Mouse (Mus musculus) thymus, adult 18-20 months (tissue): ENCODE results near the gene Zfp579.
A peak's percentile ranks its signal among the peaks of the same experiment; 100 is the strongest.

Experiments
- DNase-seq, 2 experiments: peaks; one replicate each; pipeline ENCODE4 v3.0.0; 2022; ENCODE audit warnings: mixed read lengths in 2 of 2

The Zfp579 gene

GRCm38 (mm10) chr7:4950561-4951342, 45.2 kb downstream of the Zfp579 start:
- no peak for DNase-seq

DNA sequence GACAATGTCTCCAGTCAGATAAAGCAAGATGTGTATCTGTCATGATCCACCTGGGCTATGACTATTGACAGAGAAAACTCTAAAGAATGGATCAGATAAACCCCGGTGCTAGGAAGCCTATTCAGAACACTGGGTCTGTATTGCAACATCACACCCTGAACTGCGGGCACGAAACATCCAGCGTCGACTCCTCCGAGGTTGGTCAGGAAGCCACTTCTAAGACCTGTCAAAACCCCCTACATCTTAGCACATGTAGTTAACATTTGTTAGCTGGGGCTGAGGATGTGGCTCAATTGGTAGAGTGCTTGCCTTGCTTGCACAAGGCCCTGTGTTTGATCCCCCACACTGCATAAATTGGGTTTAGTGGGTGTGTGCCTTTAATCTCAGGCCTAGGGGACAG, 47.6 kb downstream of the Zfp579 start:
- DNase-seq, result no peak

DNA sequence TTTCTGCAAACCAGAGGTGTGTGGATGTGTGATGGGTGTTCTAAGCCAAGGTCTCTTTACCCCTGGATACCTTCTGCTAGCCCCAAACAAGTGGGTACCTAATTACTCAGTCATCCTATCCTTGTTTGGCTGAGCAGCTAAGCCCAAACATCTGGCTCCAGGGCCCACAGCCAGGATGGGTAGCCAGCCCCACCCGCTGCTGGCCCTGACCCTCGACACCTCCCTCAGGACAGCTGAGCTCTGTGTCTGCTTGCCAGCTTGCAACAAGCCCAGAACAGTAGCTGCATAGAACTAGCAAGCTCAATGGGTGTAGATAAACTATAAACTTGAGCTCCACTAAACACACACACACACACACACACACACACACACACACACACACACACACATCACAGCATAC, 48.1 kb downstream of the Zfp579 start:
- no peak for DNase-seq

- peak; percentile 79 to 87 for DNase-seq
These were observed 52.6 kb downstream of the Zfp579 start for GRCm38 (mm10) chr7:4943223-4943815.

- DNase-seq, result no peak
These were observed 53.3 kb downstream of the Zfp579 start for GRCm38 (mm10) chr7:4942673-4943072.

GRCm38 (mm10) chr7:4940068-4940479, 55.9 kb downstream of the Zfp579 start:
- peak; percentile 64 to 66 for DNase-seq

- DNase-seq, result peak in 1 of 2 experiments; percentile 43
These were observed 57.5 kb downstream of the Zfp579 start for GRCm38 (mm10) chr7:4938456-4938855.

DNA sequence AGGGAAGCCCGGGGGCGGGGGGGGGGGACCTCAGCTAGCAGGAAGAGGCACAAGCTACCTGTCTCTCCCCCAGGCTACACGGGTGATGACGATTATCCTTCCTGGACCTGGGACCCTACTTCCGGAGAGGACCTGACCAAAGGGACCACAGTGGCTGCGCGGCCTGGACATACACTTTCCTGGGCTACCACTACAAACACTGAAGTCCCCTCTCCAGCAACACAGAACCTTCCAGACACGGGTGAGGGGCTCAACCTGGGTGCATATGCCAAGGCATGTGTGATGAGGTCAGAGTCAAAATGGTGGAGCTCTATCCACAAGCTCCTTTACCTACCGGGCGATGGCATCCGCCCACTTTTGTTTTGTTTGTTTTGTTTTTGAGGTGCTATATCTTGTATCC, 58.6 kb downstream of the Zfp579 start:
- no peak for DNase-seq

DNA sequence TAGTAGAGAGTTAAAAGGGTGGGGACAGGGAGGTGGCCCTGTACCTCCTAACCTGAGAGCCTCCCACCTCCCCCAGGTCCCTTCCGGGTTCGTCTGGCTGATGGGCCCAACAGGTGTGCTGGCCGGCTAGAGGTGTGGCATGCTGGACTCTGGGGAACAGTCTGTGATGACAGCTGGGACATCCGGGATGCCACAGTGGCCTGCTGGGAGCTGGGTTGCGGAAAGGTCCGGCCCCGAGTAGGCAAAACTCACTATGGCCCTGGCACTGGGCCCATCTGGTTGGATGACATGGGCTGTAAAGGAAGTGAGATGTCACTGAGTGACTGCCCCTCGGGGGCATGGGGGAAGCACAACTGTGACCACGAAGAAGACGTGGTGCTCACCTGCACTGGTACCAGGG, 59.1 kb downstream of the Zfp579 start:
- DNase-seq, result no peak

DNA sequence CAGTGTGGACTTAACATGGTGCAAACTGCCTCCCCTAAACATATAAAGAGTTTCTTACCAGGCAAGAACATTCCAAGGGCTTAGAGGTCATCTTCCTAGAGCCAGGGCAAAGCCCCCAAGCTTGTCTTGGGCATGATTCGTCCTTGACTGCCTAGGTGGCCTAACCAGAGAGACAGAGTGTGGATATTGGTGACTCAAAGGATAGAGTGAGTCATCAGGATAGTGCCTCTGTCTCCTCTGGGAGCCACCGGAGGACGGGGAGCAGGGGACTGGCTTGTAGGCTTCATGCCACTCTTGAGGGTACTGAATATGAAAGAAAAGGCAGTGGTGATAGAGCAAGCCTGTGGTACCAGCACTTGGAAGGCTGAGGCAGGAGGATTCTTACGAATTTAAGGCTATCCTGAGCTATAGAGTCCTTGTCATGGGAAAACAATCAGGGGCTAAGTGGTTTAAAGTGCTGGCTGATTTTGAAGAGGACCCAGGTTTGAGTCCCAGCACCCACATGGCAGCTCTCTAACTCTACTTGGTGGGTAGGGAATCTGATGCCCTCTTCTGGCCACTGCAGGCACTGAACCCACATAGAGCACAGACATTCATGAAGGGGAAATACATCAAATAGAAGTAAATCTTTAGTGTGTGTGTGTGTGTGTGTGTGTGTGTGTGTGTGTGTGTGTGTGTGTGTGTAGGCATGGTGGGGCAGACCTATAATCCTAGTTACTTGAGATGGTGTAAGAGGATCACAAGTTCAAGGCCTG, 61.6 kb downstream of the Zfp579 start:
- no peak for DNase-seq
